In genomic region chr3:10575728-10576127, GRCm38 (mm10) we compare ENCODE assay signal across 26 mouse cellular contexts.
"Had no signal": no experiment of that assay in that cellular context is flagged by ENCODE, and none has a peak within 500 bp of the region (broad histone marks: within the 10 kb centered on the region; RNA-seq: fewer than 3 reads in every experiment).

No protein-coding gene starts in this region.

- H3K27me3 ChIP-seq: heart, embryonic 12.5 days; hindbrain, embryonic 12.5 days; intestine, embryonic 15.5 days; limb, embryonic 12.5 days; liver, embryonic 12.5 days had no signal

- H3K27ac ChIP-seq: gastrocnemius, adult 2 months; heart, embryonic 10.5 days; hindbrain, embryonic 10.5 days; hindbrain, embryonic 12.5 days; hindbrain, embryonic 14.5 days; intestine, embryonic 15.5 days; layer of hippocampus, adult 2 months; left cerebral cortex, adult 2 months; limb, embryonic 10.5 days; limb, embryonic 12.5 days; liver, embryonic 12.5 days; liver, embryonic 14.5 days had no signal

- H3K4me2 ChIP-seq: heart, embryonic 12.5 days; hindbrain, embryonic 12.5 days; hindbrain, embryonic 14.5 days; intestine, embryonic 15.5 days; limb, embryonic 12.5 days; liver, embryonic 12.5 days had no signal

- H3K4me1 ChIP-seq: heart, embryonic 10.5 days; heart, embryonic 12.5 days; hindbrain, embryonic 10.5 days; hindbrain, embryonic 12.5 days; intestine, embryonic 15.5 days; limb, embryonic 10.5 days; limb, embryonic 12.5 days; liver, embryonic 12.5 days had no signal

- H3K9ac ChIP-seq: heart, embryonic 12.5 days; hindbrain, embryonic 12.5 days; hindbrain, embryonic 14.5 days; intestine, embryonic 15.5 days; limb, embryonic 12.5 days; liver, embryonic 12.5 days; liver, embryonic 14.5 days had no signal

- H3K4me3 ChIP-seq: gastrocnemius, adult 2 months; heart, embryonic 10.5 days; heart, embryonic 12.5 days; hindbrain, embryonic 10.5 days; hindbrain, embryonic 12.5 days; intestine, embryonic 15.5 days; layer of hippocampus, adult 2 months; left cerebral cortex, adult 2 months; limb, embryonic 10.5 days; limb, embryonic 12.5 days; liver, embryonic 12.5 days had no signal

- ATAC-seq: hindbrain, embryonic 16.5 days; inflammation-experienced regulatory T-cells, adult 6 months; intestine, embryonic 15.5 days; intestine, postnatal 0 days; liver, embryonic 12.5 days had no signal

- H3K36me3 ChIP-seq: heart, embryonic 10.5 days; heart, embryonic 12.5 days; hindbrain, embryonic 10.5 days; hindbrain, embryonic 12.5 days; intestine, embryonic 15.5 days; limb, embryonic 10.5 days; limb, embryonic 12.5 days; liver, embryonic 12.5 days had no signal

- H3K9me3 ChIP-seq: heart, embryonic 10.5 days; hindbrain, embryonic 10.5 days; hindbrain, embryonic 12.5 days; intestine, embryonic 15.5 days; limb, embryonic 10.5 days; limb, embryonic 12.5 days; liver, embryonic 12.5 days had no signal

- DNase-seq: gastrocnemius, adult 2 months; gastrocnemius, postnatal 10 days; gastrocnemius, postnatal 25 days; heart, adult 18-20 months; heart, postnatal 10 days; heart, postnatal 4 days; kidney, adult 18-20 months; kidney, adult 8-10 months; kidney, postnatal 10 days; kidney, postnatal 25 days; kidney, postnatal 4 days had no signal
